Mouse (Mus musculus) intestine, postnatal 0 days (tissue): Measurements from ENCODE around the gene Alg1. TPM values are rescaled to one million over a fixed set of nuclear protein-coding genes. Genes with fewer than 3 reads are reported as not detected.

Source experiments
- ATAC-seq: fragments of 200-750 bp; cut with Nextera tagmentation; 2 replicates; pipeline ENCODE4 v1.8.0; 2017; ENCODE audit warnings: mild to moderate bottlenecking, moderate TSS enrichment, moderate library complexity
- H3K27ac ChIP-seq: fragments of 300-500 bp; sonication (generic); 2 replicates; pipeline ENCODE4 v1.5.1; 2014; ENCODE audit warnings: mild to moderate bottlenecking, low read depth, low read length, moderate library complexity
- H3K27me3 ChIP-seq: fragments of 300-500 bp; sonication (generic); replicated peaks from 2 replicates; pipeline ENCODE4 v1.6.1; 2014; ENCODE audit warnings: low read length, mixed read lengths; ENCODE audit not compliant: control insufficient read depth, insufficient read depth
- H3K36me3 ChIP-seq: fragments of 300-500 bp; sonication (generic); 2 replicates; pipeline ENCODE4 v1.6.1; 2014; ENCODE audit warnings: mild to moderate bottlenecking, moderate library complexity; ENCODE audit not compliant: control insufficient read depth, insufficient read depth
- H3K4me1 ChIP-seq: fragments of 300-500 bp; sonication (generic); replicated peaks from 2 replicates; pipeline ENCODE4 v1.6.1; 2014; ENCODE audit warnings: antibody characterized with exemption, low read length, mixed read lengths; ENCODE audit not compliant: control insufficient read depth, insufficient read depth
- H3K4me2 ChIP-seq: fragments of 300-500 bp; sonication (generic); replicated peaks from 2 replicates; pipeline ENCODE4 v1.6.1; 2014; ENCODE audit warnings: low read depth, mild to moderate bottlenecking, moderate library complexity
- H3K4me3 ChIP-seq: fragments of 300-500 bp; sonication (generic); 2 replicates; pipeline ENCODE4 v1.5.1; 2014; ENCODE audit warnings: low read depth, low read length
- H3K9ac ChIP-seq: fragments of 300-500 bp; sonication (generic); 2 replicates; pipeline ENCODE4 v1.6.1; 2014; ENCODE audit warnings: mild to moderate bottlenecking, low read depth, low read length
- H3K9me3 ChIP-seq: fragments of 300-500 bp; sonication (generic); 2 replicates; pipeline ENCODE4 v1.6.1; 2016; ENCODE audit warnings: mixed run types; ENCODE audit not compliant: control insufficient read depth
- CTCF ChIP-seq: sonication (generic); IDR thresholded peaks from 2 replicates; pipeline ENCODE4 v1.5.1; 2016; ENCODE audit warnings: low read depth, mild to moderate bottlenecking, control low read depth, antibody characterized with exemption, moderate library complexity
- WGBS: fragments of 180-500 bp; shearing (Covaris S2); extraction: QIAGEN DNeasy Blood & Tissue Kit; methylation state at CpG from one replicate; pipeline ENCODE4 v1.1.7; 2014; 5-methylcytosine and 5-hydroxymethylcytosine counted together
- polyA plus RNA-seq: library from polyadenylated mRNA; unstranded; fragments of >200 nt; fragmentation: Nextera tagmentation; extraction: Ambion mirVana; gene quantifications from 2 replicates; pipeline ENCODE4 v1.2.1, GENCODE M21; 2015

The Alg1 gene
- polyA plus RNA-seq, 1 experiment from 2014 or later, result 26.2 TPM

DNA sequence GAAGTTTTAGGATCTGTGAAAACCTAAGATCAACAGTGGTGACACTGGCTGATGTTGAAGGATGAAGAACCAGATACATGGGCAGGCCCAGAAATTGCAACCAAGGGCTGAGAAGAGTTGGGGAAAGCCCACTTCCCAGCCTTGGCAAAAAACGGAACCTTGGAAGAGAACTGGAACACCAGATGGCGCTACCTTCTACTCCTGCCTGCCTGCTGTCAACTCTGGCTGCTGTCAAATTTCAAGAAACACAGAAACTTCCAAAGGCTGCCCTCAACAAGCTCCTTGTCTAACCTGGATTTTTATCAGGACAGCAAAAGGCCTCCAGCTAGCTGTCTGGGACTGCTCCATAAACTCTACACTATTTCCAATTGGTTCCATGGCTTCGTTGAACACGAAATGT, 30.7 kb upstream of the Alg1 start:
- no peaks in the 10 kb centered on the region for H3K9me3 ChIP-seq
- H3K4me1 ChIP-seq, result peaks cover 3% of the 10 kb centered on the region
- H3K4me3 ChIP-seq, result peak overlapping the region; percentile 94
- ATAC-seq, result no peak
- WGBS, result 10% methylated on average over 4 of the region's 4 CpGs
- H3K27ac ChIP-seq, result no peak overlapping the region
- peak overlapping the region; percentile 100 for H3K4me2 ChIP-seq
- peak overlapping the region; percentile 71; the same call in 1 of the 2 replicates for H3K9ac ChIP-seq
- no peaks in the 10 kb centered on the region for H3K27me3 ChIP-seq
- peak; percentile 82 for TF ChIP-seq CTCF
- H3K36me3 ChIP-seq, result peaks cover 27% of the 10 kb centered on the region

DNA sequence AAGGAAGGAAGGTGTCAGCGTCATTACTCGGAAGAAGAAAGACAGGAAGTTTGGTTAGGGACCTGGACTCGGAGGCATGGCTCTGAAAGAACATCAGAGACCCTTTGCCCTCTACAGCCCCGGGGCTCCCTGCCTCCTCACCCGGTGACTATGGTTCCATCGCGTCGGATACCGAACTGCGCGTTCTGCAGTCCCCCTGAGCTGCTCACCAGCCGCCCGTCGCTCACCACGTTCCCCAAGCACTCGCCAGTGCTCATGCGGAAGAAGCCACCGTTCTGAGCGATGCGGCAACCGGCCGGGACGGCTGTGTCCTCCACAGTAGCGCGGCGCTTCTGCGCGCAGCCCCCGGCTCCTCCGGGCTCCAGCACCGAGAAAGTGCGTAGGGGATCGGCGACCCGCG, 30.2 kb upstream of the Alg1 start:
- Histone ChIP-seq H3K27ac (peak overlapping the region; percentile 71), H3K4me1 (peaks cover 3% of the 10 kb centered on the region), H3K9me3 (no peaks in the 10 kb centered on the region), H3K4me2 (peak overlapping the region; percentile 100), H3K4me3 (peak overlapping the region; percentile 94), H3K36me3 (peaks cover 24% of the 10 kb centered on the region), H3K9ac (peak overlapping the region; percentile 71), H3K27me3 (no peaks in the 10 kb centered on the region)
- 1% methylated on average over 36 of the region's 36 CpGs for WGBS
- no peak for TF ChIP-seq CTCF
- peak; percentile 52 for ATAC-seq

- ATAC-seq, result peak; percentile 83
These were observed 29.6 kb upstream of the Alg1 start, which contains the start of gene Nagpa for GRCm38 (mm10) chr16:5203668-5204433. TSS of gene Nagpa (minus strand) at chr16:5204012.

DNA sequence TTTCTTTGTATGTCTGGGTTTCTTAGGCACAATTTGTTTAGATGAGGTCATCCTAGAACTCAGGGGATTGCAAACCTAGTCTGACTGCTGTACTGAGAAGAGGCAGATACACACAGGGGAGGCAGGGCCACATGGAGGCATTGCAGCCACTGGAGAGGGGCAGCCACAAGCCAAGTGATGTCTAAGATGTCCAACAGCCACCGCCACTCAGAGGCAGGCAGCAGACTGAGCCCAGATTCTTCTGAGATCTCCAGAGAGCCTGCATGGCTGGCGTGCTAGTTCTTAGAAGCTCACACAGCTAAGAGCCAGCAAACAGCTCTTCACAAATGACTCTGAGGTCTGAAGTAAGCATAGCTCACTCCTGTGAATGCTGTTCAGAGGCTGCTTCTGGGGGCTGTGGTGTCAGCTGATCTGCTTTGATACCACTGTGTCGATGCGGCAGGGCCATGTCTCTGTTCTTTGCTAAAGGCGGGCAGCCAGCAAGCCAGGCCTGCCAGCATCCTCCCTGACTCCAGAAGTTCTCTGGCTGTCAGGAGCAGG, 27.9 kb upstream of the Alg1 start:
- TF ChIP-seq CTCF, result no peak
- H3K27ac ChIP-seq, result no peak overlapping the region
- no peak overlapping the region for H3K9ac ChIP-seq
- H3K36me3 ChIP-seq, result peaks cover 3% of the 10 kb centered on the region; the same call in 1 of the 2 replicates
- no peaks in the 10 kb centered on the region for H3K9me3 ChIP-seq
- no peak for ATAC-seq
- peaks cover 3% of the 10 kb centered on the region for H3K4me1 ChIP-seq
- no peaks in the 10 kb centered on the region for H3K27me3 ChIP-seq
- WGBS, result 92% methylated on average over 5 of the region's 5 CpGs
- H3K4me3 ChIP-seq, result no peak overlapping the region
- H3K4me2 ChIP-seq, result no peak overlapping the region

More at GRCm38 (mm10) chr16:5203668-5204433, 29.6 kb upstream of the Alg1 start, which contains the start of gene Nagpa:
- H3K27ac ChIP-seq, result peak within 1 kb of the TSS; percentile 71
- peak within 1 kb of the TSS; percentile 100 for H3K4me2 ChIP-seq
- peak within 1 kb of the TSS; percentile 71 for H3K9ac ChIP-seq
- WGBS, result 4% methylated on average over 40 of the region's 40 CpGs
- peak within 1 kb of the TSS; percentile 94 for H3K4me3 ChIP-seq
- H3K27me3 ChIP-seq, result no peaks in the 10 kb centered on the region
- peaks cover 18% of the 10 kb centered on the region for H3K36me3 ChIP-seq
- TF ChIP-seq CTCF, result no peak
- H3K4me1 ChIP-seq, result peaks cover 3% of the 10 kb centered on the region
- no peaks in the 10 kb centered on the region for H3K9me3 ChIP-seq

DNA sequence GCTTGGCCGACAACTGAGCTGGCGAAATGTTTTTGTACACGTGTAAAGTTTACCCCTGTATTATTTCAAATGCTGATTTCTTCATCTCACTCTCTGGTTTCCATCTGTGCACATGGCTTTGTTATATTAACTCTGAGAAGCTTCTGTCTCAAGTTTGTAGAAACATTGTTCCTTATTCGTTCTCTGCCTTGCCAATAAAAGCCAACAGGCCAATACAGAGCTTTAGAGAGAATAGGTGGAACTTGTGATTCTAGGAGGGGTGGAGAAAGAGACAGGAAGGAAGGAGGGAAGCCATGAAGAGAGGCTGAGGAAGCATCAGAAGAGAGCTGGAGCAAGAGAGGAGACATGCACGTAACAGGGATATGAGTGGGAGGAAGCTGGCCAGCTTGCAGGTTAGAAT, 27.4 kb upstream of the Alg1 start:
- Histone ChIP-seq H3K4me2 (no peak overlapping the region), H3K9ac (no peak overlapping the region), H3K27me3 (no peaks in the 10 kb centered on the region), H3K4me1 (peaks cover 3% of the 10 kb centered on the region), H3K36me3 (peaks cover 3% of the 10 kb centered on the region; the same call in 1 of the 2 replicates), H3K4me3 (no peak overlapping the region), H3K27ac (no peak overlapping the region), H3K9me3 (no peaks in the 10 kb centered on the region)
- TF ChIP-seq CTCF, result no peak
- 69% methylated on average over 5 of the region's 5 CpGs for WGBS
- ATAC-seq, result no peak

DNA sequence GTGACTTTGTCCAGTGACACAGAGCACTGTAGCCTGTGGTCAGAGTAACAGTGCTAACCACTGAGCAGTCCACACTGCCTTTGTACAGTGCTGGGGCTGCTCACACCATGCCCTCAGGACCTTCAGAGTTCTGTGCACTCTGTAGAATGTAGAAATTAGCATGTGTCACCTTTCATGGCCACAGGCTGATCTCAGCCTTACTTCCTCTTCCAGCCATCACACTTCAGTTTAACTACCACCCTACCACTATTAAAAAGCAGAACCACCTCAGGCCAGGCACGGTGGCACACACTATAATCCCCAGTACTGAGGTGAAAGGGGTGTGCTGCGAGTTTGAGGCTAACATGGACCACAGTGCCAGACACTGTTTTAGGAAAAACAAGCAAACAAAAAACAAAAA, 23.1 kb upstream of the Alg1 start:
- Histone ChIP-seq H3K4me1 (no peaks in the 10 kb centered on the region), H3K9ac (no peak overlapping the region), H3K9me3 (no peaks in the 10 kb centered on the region), H3K4me3 (no peak overlapping the region), H3K36me3 (no peaks in the 10 kb centered on the region), H3K27me3 (no peaks in the 10 kb centered on the region), H3K27ac (no peak overlapping the region), H3K4me2 (no peak overlapping the region)
- no peak for ATAC-seq
- 74% methylated on average over 2 of the region's 2 CpGs for WGBS
- TF ChIP-seq CTCF, result no peak
